Mouse (Mus musculus): Measurements from ENCODE around the gene Gm960.
A peak's percentile ranks its signal among the peaks of the same experiment; 100 is the strongest.

Gm960 gene

GRCm38 (mm10) chr19:4711601-4712155 lies 13.2 kb upstream of the Gm960 start:
- DNase-seq, result no peak

- no peak for DNase-seq
These were observed 12.7 kb upstream of the Gm960 start, which contains the start of gene Sptbn2 for GRCm38 (mm10) chr19:4711098-4711600. Gene Sptbn2, plus strand, starts transcription at chr19:4711167.

GRCm38 (mm10) chr19:4708765-4709164 lies 10.3 kb upstream of the Gm960 start:
- no peak for DNase-seq

DNA sequence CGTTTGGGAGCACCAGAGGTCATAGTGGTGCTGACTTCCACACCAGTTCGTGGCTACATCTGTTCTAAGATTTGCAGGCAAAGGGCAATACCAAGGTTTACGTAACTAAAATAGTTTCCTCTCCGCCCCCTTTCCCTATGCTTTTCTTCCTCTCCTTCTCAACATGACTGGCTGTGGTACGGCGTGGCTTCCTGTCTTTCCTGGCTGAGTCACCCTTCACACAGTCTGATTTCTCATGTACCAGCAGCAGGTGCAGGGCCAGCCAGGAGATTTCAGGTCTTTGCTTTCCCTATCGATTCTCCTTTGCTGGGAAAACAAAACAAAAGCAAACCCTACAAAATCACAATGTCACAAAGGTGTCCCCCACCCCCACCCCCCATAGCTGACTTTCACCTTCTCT lies 2.8 kb upstream of the Gm960 start:
- DNase-seq, result no peak

DNA sequence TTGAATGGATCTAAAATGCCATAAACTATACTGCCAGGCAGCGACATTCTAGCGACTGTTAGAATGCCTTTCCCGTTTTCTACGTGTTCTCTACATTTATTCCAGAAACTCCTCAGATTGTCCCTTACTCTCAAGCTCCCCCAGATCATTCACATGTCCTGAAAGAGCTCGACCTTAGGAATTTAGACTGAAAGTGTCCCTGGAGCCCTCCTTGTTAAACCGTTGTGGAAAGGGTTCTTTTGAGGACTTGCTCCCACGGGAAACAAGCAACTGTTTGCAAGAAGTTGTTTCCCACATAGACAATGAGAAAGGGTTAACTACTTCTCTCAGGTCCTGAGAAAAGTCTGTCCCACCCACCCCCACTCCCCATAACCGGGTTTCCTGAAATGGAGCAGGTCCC lies 2.2 kb upstream of the Gm960 start:
- no peak for DNase-seq

GRCm38 (mm10) chr19:4699821-4700220 lies 1.4 kb upstream of the Gm960 start:
- no peak for DNase-seq

- no peak for DNase-seq
These were observed 388 bp upstream of the Gm960 start for GRCm38 (mm10) chr19:4698856-4699255.

DNA sequence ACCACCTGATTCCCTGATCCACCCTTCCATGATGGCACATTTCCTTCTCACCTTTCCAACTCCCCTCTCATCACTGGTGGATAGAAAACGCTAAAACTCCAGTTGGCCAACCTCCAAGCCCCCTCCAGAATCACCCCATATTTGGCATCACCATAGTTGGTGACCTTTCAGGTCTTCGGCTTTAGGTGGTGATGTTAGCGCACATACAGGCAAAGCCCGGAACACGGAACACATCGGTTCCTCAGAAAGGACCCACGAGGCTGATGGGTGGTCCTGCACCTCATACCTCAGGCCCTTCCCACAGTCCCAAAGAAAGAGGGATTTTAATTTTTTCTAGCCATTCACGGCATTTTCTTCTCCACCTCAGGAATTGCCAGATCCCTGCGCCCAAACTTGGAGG lies 747 bp downstream of the Gm960 start:
- no peak for DNase-seq

DNA sequence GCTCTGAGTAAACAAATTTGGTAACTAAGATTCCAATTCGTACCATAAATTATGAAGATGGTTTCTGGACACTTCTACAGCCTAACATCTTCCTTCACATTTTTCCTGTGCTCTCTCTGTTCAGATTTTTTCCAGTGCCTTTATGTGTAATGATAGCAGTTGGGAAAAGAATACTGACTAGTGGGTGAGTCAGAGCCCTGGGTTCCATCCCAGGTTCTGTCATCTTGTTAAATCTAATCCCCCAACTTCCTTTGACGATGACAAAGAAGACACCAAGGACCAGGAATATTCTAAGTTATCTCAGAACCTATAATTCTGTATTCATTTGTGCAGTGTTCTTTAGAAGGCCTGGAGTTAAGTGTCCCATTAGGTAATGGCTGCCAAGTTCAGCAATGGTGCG lies 1.3 kb downstream of the Gm960 start:
- DNase-seq, result no peak

DNA sequence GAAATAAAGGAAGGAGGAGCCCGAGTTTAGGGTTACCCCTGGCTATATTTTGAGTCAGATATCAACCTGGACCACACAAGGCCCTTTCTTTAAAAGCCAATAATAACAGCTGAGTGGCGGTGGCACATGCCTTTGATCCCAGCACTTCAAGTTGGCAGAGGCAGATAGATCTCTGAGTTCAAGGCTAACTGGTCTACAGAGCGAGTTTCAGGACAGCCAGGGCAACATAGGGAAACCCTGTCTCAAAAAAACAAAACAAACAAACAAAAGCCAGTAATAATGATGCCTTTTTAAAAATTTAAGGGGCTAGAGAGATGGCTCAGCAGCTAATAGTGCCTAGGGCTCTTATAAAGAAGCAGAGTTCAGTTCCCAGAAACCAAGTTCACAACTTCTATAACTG lies 4.1 kb downstream of the Gm960 start:
- DNase-seq, result no peak

- no peak for DNase-seq
These were observed 26.1 kb downstream of the Gm960 start for GRCm38 (mm10) chr19:4672401-4672800.

- DNase-seq, result no peak
These were observed 27.7 kb downstream of the Gm960 start for GRCm38 (mm10) chr19:4670776-4671175.

GRCm38 (mm10) chr19:4666815-4667214 lies 31.7 kb downstream of the Gm960 start:
- no peak for DNase-seq

- DNase-seq, result no peak
These were observed 40.3 kb downstream of the Gm960 start for GRCm38 (mm10) chr19:4658156-4658555.

DNA sequence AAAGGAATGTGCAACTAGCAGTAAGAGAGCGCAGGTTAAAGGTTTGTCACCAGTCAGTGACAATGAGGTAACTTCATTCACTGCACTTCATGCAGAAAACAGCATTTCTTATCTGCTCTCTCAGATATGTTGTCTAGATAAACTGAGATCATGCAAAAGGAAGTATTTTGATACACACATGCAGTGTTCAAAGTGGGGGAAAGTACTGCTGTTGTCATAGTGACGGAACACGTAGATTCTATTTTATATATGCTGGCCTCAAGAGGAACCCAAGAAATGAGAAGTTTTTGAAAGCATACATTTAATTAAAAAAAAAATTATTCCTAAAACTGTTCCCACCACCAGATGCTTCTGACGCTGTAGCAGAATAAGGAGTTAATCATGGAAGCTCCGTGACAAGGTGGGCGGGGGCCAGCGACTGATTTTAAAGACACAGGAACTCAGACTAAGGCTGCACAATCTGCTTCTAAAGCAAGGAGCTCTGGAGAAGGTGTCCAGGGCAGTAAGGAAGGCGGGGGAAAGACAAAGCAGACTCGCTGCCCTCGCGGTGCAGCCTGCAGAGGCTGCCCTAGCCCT lies 51.5 kb downstream of the Gm960 start:
- no peak for DNase-seq

GRCm38 (mm10) chr19:4644271-4644670 lies 54.2 kb downstream of the Gm960 start:
- DNase-seq, result no peak

- DNase-seq, result no peak
These were observed 62.5 kb downstream of the Gm960 start for GRCm38 (mm10) chr19:4635986-4636385.

GRCm38 (mm10) chr19:4628819-4629218 lies 69.6 kb downstream of the Gm960 start:
- DNase-seq, result peak; percentile 80

DNA sequence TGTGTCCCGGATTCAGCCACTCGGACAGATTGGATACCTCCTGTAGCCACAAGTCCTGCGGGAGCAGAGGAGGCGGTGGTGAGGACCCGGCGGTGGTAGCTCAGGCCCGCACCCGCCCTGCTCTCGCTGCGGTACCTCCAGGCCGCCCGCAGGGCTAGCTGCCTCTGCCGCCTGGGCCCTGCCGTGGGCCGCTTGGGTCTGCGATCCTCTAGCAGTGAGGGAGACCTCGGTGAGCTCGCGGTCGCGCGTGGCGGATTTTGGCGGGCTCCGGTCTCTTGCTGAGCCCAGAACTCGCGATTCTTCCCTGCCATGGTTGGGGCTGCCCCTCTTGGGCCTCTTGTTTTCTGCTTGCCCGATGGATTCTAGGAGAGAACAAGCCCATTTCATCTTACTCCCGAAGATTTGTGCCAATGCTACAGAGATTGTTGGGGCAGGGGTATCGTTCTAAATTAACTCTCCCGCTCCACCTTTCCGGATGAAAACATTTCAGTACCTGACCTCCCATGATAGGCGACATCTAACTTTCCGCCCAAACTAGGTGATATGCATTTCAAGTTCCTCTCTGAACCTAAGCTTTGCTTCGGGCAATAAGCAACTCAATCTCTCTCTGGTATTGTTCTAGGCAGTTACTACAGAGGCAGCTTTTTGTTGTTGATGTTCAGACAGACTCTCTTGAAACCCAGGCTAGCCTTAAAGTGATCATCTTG lies 72.5 kb downstream of the Gm960 start:
- no peak for DNase-seq

GRCm38 (mm10) chr19:4625179-4625828 lies 73.2 kb downstream of the Gm960 start, which contains the start of gene Rce1:
Gene Rce1, minus strand, starts transcription at chr19:4625641.
- DNase-seq, result peak; percentile 94

DNA sequence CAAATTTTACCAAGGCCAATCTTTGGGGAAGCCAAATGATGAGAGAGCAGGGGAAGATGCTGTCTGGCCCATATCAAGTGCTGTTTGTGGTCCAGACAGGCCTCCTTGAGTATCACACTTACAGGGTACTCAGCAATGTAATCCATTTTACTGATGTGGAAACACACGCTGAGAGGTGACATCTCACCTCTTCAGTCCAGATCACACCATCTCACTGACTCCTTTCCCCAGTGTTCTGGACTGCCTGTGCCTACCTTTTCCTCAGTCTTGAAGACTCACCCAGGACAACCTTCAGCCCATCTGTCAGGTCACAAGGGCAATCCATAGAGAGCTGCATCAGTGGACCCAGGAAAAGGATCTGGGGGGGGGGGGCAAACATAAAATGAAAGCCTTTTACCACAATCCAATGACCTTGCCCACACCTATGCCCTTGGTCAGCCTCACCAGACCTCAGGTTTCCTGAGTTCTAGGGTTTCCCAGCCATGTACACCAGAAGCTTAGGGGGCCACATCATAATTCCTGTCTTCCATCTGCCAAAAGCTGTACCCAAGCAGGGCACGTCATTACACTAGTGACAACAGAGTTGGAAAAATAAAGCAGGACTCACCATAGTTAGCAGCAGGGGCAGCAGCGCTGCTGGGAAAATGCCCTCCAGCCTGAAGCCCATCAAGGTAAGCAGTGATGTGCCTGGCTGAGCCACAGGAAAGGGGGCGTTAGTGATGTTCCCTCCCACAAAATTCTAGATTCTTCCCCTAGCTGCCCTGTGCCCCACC lies 73.9 kb downstream of the Gm960 start:
- no peak for DNase-seq

- DNase-seq, result no peak
These were observed 74.5 kb downstream of the Gm960 start for GRCm38 (mm10) chr19:4624006-4624405.

- no peak for DNase-seq
These were observed 75.0 kb downstream of the Gm960 start for GRCm38 (mm10) chr19:4623419-4623818.

All from lung, postnatal 10 days (tissue).